Mouse (Mus musculus) CH12.LX (cell line): ENCODE data around the gene Gpatch3.

Source experiments
- CTCF ChIP-seq, 2 experiments: IDR thresholded peaks in 1 of 2; conservative IDR thresholded peaks in 1 of 2; 2 replicates each; pipeline ENCODE4 v1.5.1; 2011 to 2012; ENCODE audit warnings: low read depth in 2 of 2, low read length in 2 of 2, improper control_type of control experiment in 1 of 2, inconsistent platforms in 1 of 2, mild to moderate bottlenecking in 1 of 2, moderate library complexity in 1 of 2
- EP300 ChIP-seq: IDR thresholded peaks from 2 replicates; pipeline ENCODE4 v1.6.1; 2011; ENCODE audit warnings: low read length, improper control_type of control experiment
- GABPA ChIP-seq: IDR thresholded peaks from 2 replicates; pipeline ENCODE4 v1.6.1; 2012; ENCODE audit warnings: low read depth, low read length, improper control_type of control experiment, inconsistent platforms; ENCODE audit not compliant: insufficient replicate concordance
- RAD21 ChIP-seq: IDR thresholded peaks from 2 replicates; pipeline ENCODE4 v1.6.1; 2011; ENCODE audit warnings: low read depth, mild to moderate bottlenecking, low read length, improper control_type of control experiment, moderate library complexity

GRCm38 (mm10) chr4:133563123-133563571, 11.4 kb upstream of the Gpatch3 start:
- no peak for TF ChIP-seq CTCF (conservative IDR thresholded peaks at IDR 0.05 in 1 of 2, IDR thresholded peaks at IDR 0.05 in 1 of 2; ENCODE audit: low read depth in 2 of 2, low read length in 2 of 2)
- TF ChIP-seq GABPA = no peak
- TF ChIP-seq RAD21 = no peak
- no peak for TF ChIP-seq EP300
